7 mouse cellular contexts compared by ENCODE assay signal in genomic region chr4:95161670-95162020, GRCm38 (mm10).
DNase-seq lines count a peak whose midpoint lies in the region; ATAC-seq lines count a peak whose summit lies in the region.

No protein-coding gene starts in this region.

- H3K4me1 ChIP-seq in lung, embryonic 16.5 days (replicated peaks; ENCODE audit: control insufficient read depth, insufficient read depth, low read length), result peaks cover 27% of the 10 kb centered on the region
- no peaks in the 10 kb centered on the region for H3K4me1 ChIP-seq in forebrain, embryonic 11.5 days (replicated peaks; ENCODE audit: control insufficient read depth, insufficient read depth, low read length)
- peaks cover 40% of the 10 kb centered on the region for H3K4me1 ChIP-seq in liver, embryonic 11.5 days (replicated peaks; ENCODE audit: control insufficient read depth, insufficient read depth, low read length)
- H3K4me1 ChIP-seq in stomach, embryonic 15.5 days, result peaks cover 18% of the 10 kb centered on the region

- no peak for DNase-seq in lung, postnatal 4 days
- DNase-seq in forebrain, embryonic 11.5 days (ENCODE audit: low spot score), result no peak
- no peak for DNase-seq in liver, embryonic 11.5 days (ENCODE audit: low spot score)
- no peak for DNase-seq in gastrocnemius, postnatal 36 days
- DNase-seq in spleen, postnatal 10 days (ENCODE audit: low spot score in 2 of 2), result no peak

- H3K9ac ChIP-seq in lung, embryonic 16.5 days (ENCODE audit: low read length), result peak overlapping the region; percentile 64
- H3K9ac ChIP-seq in forebrain, embryonic 11.5 days (ENCODE audit: low read length), result peak overlapping the region; percentile 73
- peak overlapping the region; percentile 89 for H3K9ac ChIP-seq in liver, embryonic 11.5 days (ENCODE audit: low read depth, low read length)
- peak overlapping the region; percentile 29; the same call in 1 of the 2 replicates for H3K9ac ChIP-seq in stomach, embryonic 15.5 days

- no peak; the same call in 1 of the 2 replicates for ATAC-seq in lung, embryonic 16.5 days (ENCODE audit: low read depth)
- peak; percentile 32 for ATAC-seq in forebrain, embryonic 11.5 days (replicated peaks; ENCODE audit: low FRiP score)
- ATAC-seq in liver, embryonic 11.5 days (replicated peaks; ENCODE audit: low FRiP score), result peak; percentile 3; the same call in 1 of the 2 replicates
- ATAC-seq in stomach, embryonic 15.5 days (ENCODE audit: insufficient read depth, low FRiP score, low read depth), result no peak; the same call in 1 of the 2 replicates

- peak overlapping the region; percentile 52 for H3K4me2 ChIP-seq in lung, embryonic 16.5 days (ENCODE audit: low read depth, low read length)
- H3K4me2 ChIP-seq in forebrain, embryonic 11.5 days (ENCODE audit: low read depth, low read length, severe bottlenecking), result peak overlapping the region; percentile 72
- peak overlapping the region; percentile 85 for H3K4me2 ChIP-seq in liver, embryonic 11.5 days
- H3K4me2 ChIP-seq in stomach, embryonic 15.5 days, result peak overlapping the region; percentile 56

- peak overlapping the region; percentile 96 for H3K27ac ChIP-seq in lung, embryonic 16.5 days (ENCODE audit: low read length)
- H3K27ac ChIP-seq in forebrain, embryonic 11.5 days (ENCODE audit: low read depth, low read length), result peak overlapping the region; percentile 62
- H3K27ac ChIP-seq in liver, embryonic 11.5 days (ENCODE audit: low read depth, low read length), result peak overlapping the region; percentile 92
- peak overlapping the region; percentile 95 for H3K27ac ChIP-seq in stomach, embryonic 15.5 days

- H3K9me3 ChIP-seq in lung, embryonic 16.5 days (ENCODE audit: control insufficient read depth, low read length), result no peaks in the 10 kb centered on the region
- H3K9me3 ChIP-seq in forebrain, embryonic 11.5 days (ENCODE audit: control insufficient read depth, low read length), result no peaks in the 10 kb centered on the region
- no peaks in the 10 kb centered on the region for H3K9me3 ChIP-seq in liver, embryonic 11.5 days (ENCODE audit: control insufficient read depth, low read length)
- H3K9me3 ChIP-seq in stomach, embryonic 15.5 days, result no peaks in the 10 kb centered on the region

- peak overlapping the region; percentile 54 for H3K4me3 ChIP-seq in lung, embryonic 16.5 days (ENCODE audit: low read length)
- H3K4me3 ChIP-seq in forebrain, embryonic 11.5 days (ENCODE audit: low read depth, low read length), result peak overlapping the region; percentile 49
- H3K4me3 ChIP-seq in liver, embryonic 11.5 days (ENCODE audit: low read depth, low read length), result peak overlapping the region; percentile 55
- H3K4me3 ChIP-seq in stomach, embryonic 15.5 days (replicated peaks), result peak overlapping the region; percentile 48

- intact Hi-C loops in gastrocnemius, postnatal 36 days (cut with DNase I), result loop anchor here (2.0 to 5.0 kb wide), 4 partner anchors 46 to 701 kb away; partner anchors contain the start of gene Jun

- no peaks in the 10 kb centered on the region for H3K36me3 ChIP-seq in lung, embryonic 16.5 days (ENCODE audit: control insufficient read depth, insufficient read depth, low read length)
- no peaks in the 10 kb centered on the region for H3K36me3 ChIP-seq in forebrain, embryonic 11.5 days (ENCODE audit: control insufficient read depth, insufficient read depth, low read length)
- no peaks in the 10 kb centered on the region for H3K36me3 ChIP-seq in liver, embryonic 11.5 days (ENCODE audit: control insufficient read depth, insufficient read depth, low read length)
- no peaks in the 10 kb centered on the region for H3K36me3 ChIP-seq in stomach, embryonic 15.5 days

- H3K27me3 ChIP-seq in lung, embryonic 16.5 days (ENCODE audit: control insufficient read depth, insufficient read depth, low read depth, low read length), result no peaks in the 10 kb centered on the region
- H3K27me3 ChIP-seq in forebrain, embryonic 11.5 days (ENCODE audit: control insufficient read depth, insufficient read depth, low read length), result no peaks in the 10 kb centered on the region
- H3K27me3 ChIP-seq in liver, embryonic 11.5 days (replicated peaks; ENCODE audit: control insufficient read depth, insufficient read depth, low read length), result no peaks in the 10 kb centered on the region
- no peaks in the 10 kb centered on the region for H3K27me3 ChIP-seq in stomach, embryonic 15.5 days (replicated peaks)

- WGBS in lung, embryonic 16.5 days, result 14% methylated on average over 7 of the region's 7 CpGs
- 22% methylated on average over 7 of the region's 7 CpGs for WGBS in forebrain, embryonic 11.5 days
- 15% methylated on average over 7 of the region's 7 CpGs for WGBS in liver, embryonic 11.5 days
- WGBS in stomach, embryonic 15.5 days, result 16% methylated on average over 7 of the region's 7 CpGs

Comparison
In these comparisons a context has a peak if more than half of its experiments do, and no peak if none do; other contexts are left out.
1. ATAC-seq: peak in forebrain, embryonic 11.5 days (single experiment) and liver, embryonic 11.5 days (single experiment); none in lung, embryonic 16.5 days (single experiment) and stomach, embryonic 15.5 days (single experiment).
2. H3K9ac ChIP-seq: peak in every context shown above with its lines; median percentile 89 in liver, embryonic 11.5 days; 73 in forebrain, embryonic 11.5 days; 64 in lung, embryonic 16.5 days; 29 in stomach, embryonic 15.5 days.
3. Peak in every context shown above with its lines, with median percentiles within 50 percentile points of each other: H3K27ac ChIP-seq, H3K4me2 ChIP-seq and H3K4me3 ChIP-seq.